Mouse (Mus musculus): ENCODE results near the gene Tdp1. TPM values are rescaled to one million over a fixed set of nuclear protein-coding genes. Genes with fewer than 3 reads are reported as not detected.

Tdp1 gene
- polyA plus RNA-seq, 1 experiment from 2014 or later, result 36.9 TPM

- WGBS (ENCODE audit: insufficient replicate concordance), result 87% methylated on average over 9 of the region's 9 CpGs
- H3K4me1 ChIP-seq (ENCODE audit: control insufficient read depth, insufficient read depth, low read length), result no peaks in the 10 kb centered on the region; the same call in 1 of the 2 replicates
- H3K27ac ChIP-seq (ENCODE audit: low read depth, low read length), result no peak overlapping the region
- ATAC-seq (replicated peaks; ENCODE audit: insufficient number of reproducible peaks, low FRiP score, low TSS enrichment), result no peak
- no peak overlapping the region for H3K4me3 ChIP-seq (ENCODE audit: low read depth, low read length)
- H3K27me3 ChIP-seq (ENCODE audit: control insufficient read depth, insufficient read depth, low read length), result no peaks in the 10 kb centered on the region
- no peaks in the 10 kb centered on the region for H3K36me3 ChIP-seq (ENCODE audit: control insufficient read depth, insufficient read depth, low read length)
- no peaks in the 10 kb centered on the region for H3K9me3 ChIP-seq (replicated peaks; ENCODE audit: control insufficient read depth, low read length)
- no peak overlapping the region for H3K9ac ChIP-seq (ENCODE audit: low read depth, low read length)
- H3K4me2 ChIP-seq, result no peak overlapping the region
Observed at GRCm38 (mm10) chr12:99856011-99856410, 28.3 kb upstream of the Tdp1 start.

DNA sequence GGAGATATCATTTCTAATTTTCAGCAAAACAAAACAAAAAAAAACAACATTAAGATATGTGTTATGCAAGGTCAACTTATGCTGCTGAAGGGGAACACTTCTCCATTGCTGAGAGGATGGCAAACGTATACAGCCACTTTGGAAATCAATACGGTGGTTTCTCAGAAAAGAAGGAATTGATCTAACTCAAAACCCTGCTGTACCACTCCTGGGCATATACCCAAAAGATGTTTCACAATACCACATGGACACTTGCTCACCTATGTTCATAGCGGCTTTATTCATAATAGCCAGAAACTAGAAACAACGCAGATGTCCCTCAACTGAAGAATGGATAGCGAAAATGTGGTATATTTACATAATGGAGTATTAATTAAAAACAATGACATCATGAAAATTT is 25.7 kb upstream of the Tdp1 start:
- Histone ChIP-seq H3K4me1 (ENCODE audit: control insufficient read depth, insufficient read depth, low read length) (no peaks in the 10 kb centered on the region; the same call in 1 of the 2 replicates), H3K27ac (ENCODE audit: low read depth, low read length) (no peak overlapping the region), H3K4me3 (ENCODE audit: low read depth, low read length) (no peak overlapping the region), H3K4me2 (no peak overlapping the region), H3K9me3 (replicated peaks; ENCODE audit: control insufficient read depth, low read length) (no peaks in the 10 kb centered on the region), H3K27me3 (ENCODE audit: control insufficient read depth, insufficient read depth, low read length) (no peaks in the 10 kb centered on the region), H3K9ac (ENCODE audit: low read depth, low read length) (no peak overlapping the region), H3K36me3 (ENCODE audit: control insufficient read depth, insufficient read depth, low read length) (no peaks in the 10 kb centered on the region)
- ATAC-seq (replicated peaks; ENCODE audit: insufficient number of reproducible peaks, low FRiP score, low TSS enrichment), result no peak
- 90% methylated on average over 5 of the region's 5 CpGs for WGBS (ENCODE audit: insufficient replicate concordance)

DNA sequence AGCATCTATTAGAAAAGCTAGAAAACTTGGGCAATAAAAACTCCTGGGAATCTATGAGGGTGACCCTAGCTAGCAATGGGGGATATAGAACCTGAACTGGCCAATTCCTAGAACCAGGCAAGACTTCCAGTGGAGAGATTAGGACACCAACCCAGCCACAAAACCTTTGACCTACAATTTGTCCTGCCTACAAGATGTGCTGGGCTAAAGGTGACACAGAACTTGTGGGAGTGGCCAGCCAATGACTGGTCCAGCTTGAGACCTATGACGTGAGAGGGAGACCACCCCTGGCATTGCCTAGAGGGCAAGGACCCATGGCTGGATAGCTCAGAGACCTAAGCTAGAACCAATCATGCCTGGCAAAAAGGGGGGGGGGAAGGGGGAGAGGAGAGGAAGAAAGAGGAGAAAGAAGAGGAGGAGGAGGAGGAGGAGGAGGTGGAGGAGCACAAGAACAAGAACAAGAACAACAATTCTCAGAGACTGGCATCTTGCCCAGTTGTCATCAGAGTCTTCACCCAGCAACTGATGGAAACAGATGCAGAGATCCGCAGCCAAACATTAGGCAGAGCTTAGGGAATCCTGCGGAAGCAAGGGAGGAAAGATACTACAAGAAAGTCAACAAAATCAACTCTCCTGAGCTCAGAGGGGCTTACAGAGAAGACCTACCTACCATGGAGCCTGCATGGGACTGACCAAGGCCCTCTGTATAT is 24.8 kb upstream of the Tdp1 start:
- ATAC-seq (replicated peaks; ENCODE audit: insufficient number of reproducible peaks, low FRiP score, low TSS enrichment), result no peak
- no peak overlapping the region for H3K9ac ChIP-seq (ENCODE audit: low read depth, low read length)
- no peaks in the 10 kb centered on the region for H3K36me3 ChIP-seq (ENCODE audit: control insufficient read depth, insufficient read depth, low read length)
- H3K9me3 ChIP-seq (replicated peaks; ENCODE audit: control insufficient read depth, low read length), result no peaks in the 10 kb centered on the region
- H3K4me2 ChIP-seq, result no peak overlapping the region
- no peak overlapping the region for H3K27ac ChIP-seq (ENCODE audit: low read depth, low read length)
- no peaks in the 10 kb centered on the region for H3K27me3 ChIP-seq (ENCODE audit: control insufficient read depth, insufficient read depth, low read length)
- WGBS (ENCODE audit: insufficient replicate concordance), result 72% methylated on average over 3 of the region's 3 CpGs
- H3K4me3 ChIP-seq (ENCODE audit: low read depth, low read length), result no peak overlapping the region
- no peaks in the 10 kb centered on the region; the same call in 1 of the 2 replicates for H3K4me1 ChIP-seq (ENCODE audit: control insufficient read depth, insufficient read depth, low read length)

- 78% methylated on average over 4 of the region's 4 CpGs for WGBS (ENCODE audit: insufficient replicate concordance)
- H3K4me1 ChIP-seq (ENCODE audit: control insufficient read depth, insufficient read depth, low read length), result no peaks in the 10 kb centered on the region; the same call in 1 of the 2 replicates
- H3K36me3 ChIP-seq (ENCODE audit: control insufficient read depth, insufficient read depth, low read length), result no peaks in the 10 kb centered on the region
- H3K27ac ChIP-seq (ENCODE audit: low read depth, low read length), result peak overlapping the region; percentile 7; the same call in 1 of the 2 replicates
- H3K9ac ChIP-seq (ENCODE audit: low read depth, low read length), result no peak overlapping the region
- no peak overlapping the region for H3K4me3 ChIP-seq (ENCODE audit: low read depth, low read length)
- no peak overlapping the region for H3K4me2 ChIP-seq
- H3K9me3 ChIP-seq (replicated peaks; ENCODE audit: control insufficient read depth, low read length), result no peaks in the 10 kb centered on the region
- H3K27me3 ChIP-seq (ENCODE audit: control insufficient read depth, insufficient read depth, low read length), result no peaks in the 10 kb centered on the region
- no peak for ATAC-seq (replicated peaks; ENCODE audit: insufficient number of reproducible peaks, low FRiP score, low TSS enrichment)
Observed at GRCm38 (mm10) chr12:99860981-99861380, 23.3 kb upstream of the Tdp1 start.

- Histone ChIP-seq H3K27ac (ENCODE audit: low read depth, low read length) (no peak overlapping the region), H3K4me3 (ENCODE audit: low read depth, low read length) (no peak overlapping the region), H3K27me3 (ENCODE audit: control insufficient read depth, insufficient read depth, low read length) (no peaks in the 10 kb centered on the region), H3K36me3 (ENCODE audit: control insufficient read depth, insufficient read depth, low read length) (no peaks in the 10 kb centered on the region), H3K9ac (ENCODE audit: low read depth, low read length) (no peak overlapping the region), H3K4me2 (no peak overlapping the region), H3K9me3 (replicated peaks; ENCODE audit: control insufficient read depth, low read length) (no peaks in the 10 kb centered on the region), H3K4me1 (ENCODE audit: control insufficient read depth, insufficient read depth, low read length) (no peaks in the 10 kb centered on the region; the same call in 1 of the 2 replicates)
- ATAC-seq (replicated peaks; ENCODE audit: insufficient number of reproducible peaks, low FRiP score, low TSS enrichment), result no peak
Observed at GRCm38 (mm10) chr12:99864613-99865012, 19.7 kb upstream of the Tdp1 start.

- no peak overlapping the region for H3K9ac ChIP-seq (ENCODE audit: low read depth, low read length)
- H3K9me3 ChIP-seq (replicated peaks; ENCODE audit: control insufficient read depth, low read length), result no peaks in the 10 kb centered on the region
- no peaks in the 10 kb centered on the region for H3K4me1 ChIP-seq (ENCODE audit: control insufficient read depth, insufficient read depth, low read length)
- H3K27ac ChIP-seq (ENCODE audit: low read depth, low read length), result no peak overlapping the region
- H3K36me3 ChIP-seq (ENCODE audit: control insufficient read depth, insufficient read depth, low read length), result no peaks in the 10 kb centered on the region
- no peaks in the 10 kb centered on the region for H3K27me3 ChIP-seq (ENCODE audit: control insufficient read depth, insufficient read depth, low read length)
- H3K4me2 ChIP-seq, result no peak overlapping the region
- 83% methylated on average over 1 of the region's 1 CpGs for WGBS (ENCODE audit: insufficient replicate concordance)
- ATAC-seq (replicated peaks; ENCODE audit: insufficient number of reproducible peaks, low FRiP score, low TSS enrichment), result no peak
- H3K4me3 ChIP-seq (ENCODE audit: low read depth, low read length), result no peak overlapping the region
Observed at GRCm38 (mm10) chr12:99868821-99869220, 15.5 kb upstream of the Tdp1 start.

DNA sequence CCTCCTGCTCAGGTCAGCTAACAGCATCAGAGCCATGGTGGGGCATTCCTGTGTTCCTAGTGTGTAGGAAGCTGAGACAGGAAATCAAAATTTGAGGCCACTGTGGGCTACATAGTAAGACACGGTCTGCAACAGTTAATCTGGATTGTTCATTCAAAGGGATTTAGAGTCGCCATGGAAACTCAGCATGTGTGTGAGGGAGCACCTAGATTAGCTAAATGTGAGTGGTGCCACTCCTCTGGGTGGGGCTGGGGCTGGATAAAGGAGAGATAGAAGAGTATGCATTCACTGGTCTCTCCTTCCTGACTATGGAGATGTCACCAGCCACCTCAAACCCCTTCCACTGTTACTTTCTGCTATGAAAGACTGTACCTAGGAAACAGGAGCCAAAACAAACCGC is 10.9 kb upstream of the Tdp1 start:
- Histone ChIP-seq H3K27ac (ENCODE audit: low read depth, low read length) (no peak overlapping the region), H3K4me3 (ENCODE audit: low read depth, low read length) (no peak overlapping the region), H3K4me2 (no peak overlapping the region), H3K27me3 (ENCODE audit: control insufficient read depth, insufficient read depth, low read length) (no peaks in the 10 kb centered on the region), H3K36me3 (ENCODE audit: control insufficient read depth, insufficient read depth, low read length) (no peaks in the 10 kb centered on the region), H3K9me3 (replicated peaks; ENCODE audit: control insufficient read depth, low read length) (no peaks in the 10 kb centered on the region), H3K9ac (ENCODE audit: low read depth, low read length) (no peak overlapping the region), H3K4me1 (ENCODE audit: control insufficient read depth, insufficient read depth, low read length) (no peaks in the 10 kb centered on the region)
- ATAC-seq (replicated peaks; ENCODE audit: insufficient number of reproducible peaks, low FRiP score, low TSS enrichment), result no peak
- 52% methylated on average over 3 of the region's 3 CpGs for WGBS (ENCODE audit: insufficient replicate concordance)

- ATAC-seq (replicated peaks; ENCODE audit: insufficient number of reproducible peaks, low FRiP score, low TSS enrichment), result no peak
- H3K27ac ChIP-seq (ENCODE audit: low read depth, low read length), result no peak overlapping the region
- no peaks in the 10 kb centered on the region for H3K27me3 ChIP-seq (ENCODE audit: control insufficient read depth, insufficient read depth, low read length)
- H3K9ac ChIP-seq (ENCODE audit: low read depth, low read length), result no peak overlapping the region
- H3K36me3 ChIP-seq (ENCODE audit: control insufficient read depth, insufficient read depth, low read length), result no peaks in the 10 kb centered on the region
- 83% methylated on average over 6 of the region's 6 CpGs for WGBS (ENCODE audit: insufficient replicate concordance)
- no peak overlapping the region for H3K4me2 ChIP-seq
- H3K4me3 ChIP-seq (ENCODE audit: low read depth, low read length), result no peak overlapping the region
- no peaks in the 10 kb centered on the region for H3K4me1 ChIP-seq (ENCODE audit: control insufficient read depth, insufficient read depth, low read length)
- H3K9me3 ChIP-seq (replicated peaks; ENCODE audit: control insufficient read depth, low read length), result no peaks in the 10 kb centered on the region
Observed at GRCm38 (mm10) chr12:99874609-99875008, 9.7 kb upstream of the Tdp1 start.

Data from heart, embryonic 11.5 days (tissue).